Mouse (Mus musculus) cerebellum, adult 11-12 months (tissue): ENCODE measurements around the gene Gm21897.
"Not testable (repeated sequence)": the region's sequence is repeated elsewhere in the genome, so short reads cannot be mapped to it uniquely, and the experiment has no call there.

Experiments
- DNase-seq: peaks from one replicate; pipeline ENCODE4 v3.0.0; 2022

Gene Gm21897

DNA sequence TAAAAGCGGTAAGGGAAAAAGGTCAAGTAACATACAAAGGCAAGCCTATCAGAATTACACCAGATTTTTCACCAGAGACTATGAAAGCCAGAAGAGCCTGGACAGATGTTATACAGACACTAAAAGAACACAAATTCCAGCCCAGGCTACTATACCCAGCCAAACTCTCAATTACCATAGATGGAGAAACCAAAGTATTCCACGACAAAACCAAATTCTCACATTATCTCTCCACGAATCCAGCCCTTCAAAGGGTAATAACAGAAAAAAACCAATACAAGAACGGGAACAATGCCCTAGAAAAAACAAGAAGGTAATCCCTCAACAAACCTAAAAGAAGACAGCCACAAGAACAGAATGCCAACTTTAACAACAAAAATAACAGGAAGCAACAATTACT lies at the start of gene Gm21897:
Gene Gm21897 (plus strand): TSS at position 301 of the 400 bp plus-strand sequence.
- not testable (repeated sequence) for DNase-seq

- no peak for DNase-seq
These were observed 45.0 kb upstream of the Gm21897 start for GRCm38 (mm10) chr16:15272291-15272690.

- DNase-seq: no peak
These were observed 39.8 kb upstream of the Gm21897 start for GRCm38 (mm10) chr16:15277461-15277860.

DNA sequence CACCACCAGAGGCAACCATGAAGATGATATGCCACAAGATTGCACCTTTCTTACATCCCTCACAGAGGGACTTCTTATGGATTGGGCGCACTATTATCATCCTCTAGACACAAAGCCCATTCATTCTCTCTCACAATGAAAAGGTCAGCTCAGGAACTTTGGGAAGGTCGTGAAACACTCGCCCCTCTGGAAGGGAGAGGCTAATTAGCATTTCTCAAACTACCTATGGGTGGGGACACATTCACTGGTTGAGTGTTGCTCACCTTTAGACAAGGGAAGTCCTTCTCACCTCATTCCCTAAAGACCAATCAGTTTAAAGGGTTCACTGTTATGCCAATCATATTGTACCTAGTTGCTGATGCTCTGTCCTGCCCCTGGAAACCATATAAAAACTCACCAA lies 24.2 kb upstream of the Gm21897 start:
- no peak for DNase-seq

GRCm38 (mm10) chr16:15294289-15294688 lies 23.0 kb upstream of the Gm21897 start:
- no peak for DNase-seq

- DNase-seq: no peak
These were observed 22.2 kb upstream of the Gm21897 start for GRCm38 (mm10) chr16:15294911-15295659.

DNA sequence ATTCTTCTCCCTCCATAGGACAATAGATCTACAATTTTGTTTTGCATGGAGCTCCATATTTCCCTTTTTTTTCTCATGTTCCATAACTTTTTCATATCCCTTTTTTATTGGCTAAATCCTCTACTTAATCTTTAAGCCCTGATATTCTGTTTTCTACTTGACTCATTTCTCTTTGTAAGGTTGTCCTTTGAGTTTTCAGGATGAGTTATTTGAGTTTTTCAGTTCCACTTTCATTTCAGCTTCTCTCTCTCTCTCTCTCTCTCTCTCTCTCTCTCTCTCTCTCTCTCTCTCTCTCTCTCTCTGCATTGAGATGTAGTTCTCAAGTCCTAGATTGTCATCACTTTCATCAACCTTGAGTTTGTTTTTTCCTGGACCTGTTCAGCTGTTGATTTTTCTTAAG lies 17.3 kb downstream of the Gm21897 start:
- DNase-seq: no peak

GRCm38 (mm10) chr16:15339051-15339450 lies 21.8 kb downstream of the Gm21897 start:
- DNase-seq: no peak

GRCm38 (mm10) chr16:15346045-15346444 lies 28.8 kb downstream of the Gm21897 start:
- no peak for DNase-seq

GRCm38 (mm10) chr16:15349381-15349780 lies 32.1 kb downstream of the Gm21897 start:
- DNase-seq: no peak

DNA sequence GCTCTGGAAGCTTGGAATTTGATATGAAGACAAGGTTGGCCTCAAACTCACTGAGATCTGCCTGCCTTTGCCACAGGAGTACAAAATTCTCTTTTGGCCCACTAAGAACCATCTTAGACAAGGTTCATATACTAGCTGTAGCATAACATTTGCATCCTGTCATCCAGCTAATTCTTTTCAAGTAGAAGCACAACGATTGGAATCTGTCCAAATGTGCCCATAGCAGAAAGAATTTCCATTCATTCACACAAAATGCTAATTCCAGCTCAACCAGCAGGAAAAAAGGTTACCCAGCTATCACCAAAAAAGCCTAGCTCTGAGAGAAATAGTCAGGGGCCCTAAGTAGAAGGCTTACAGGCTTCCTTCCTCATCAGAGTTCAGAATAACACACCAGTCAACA lies 34.0 kb downstream of the Gm21897 start:
- DNase-seq: no peak

DNA sequence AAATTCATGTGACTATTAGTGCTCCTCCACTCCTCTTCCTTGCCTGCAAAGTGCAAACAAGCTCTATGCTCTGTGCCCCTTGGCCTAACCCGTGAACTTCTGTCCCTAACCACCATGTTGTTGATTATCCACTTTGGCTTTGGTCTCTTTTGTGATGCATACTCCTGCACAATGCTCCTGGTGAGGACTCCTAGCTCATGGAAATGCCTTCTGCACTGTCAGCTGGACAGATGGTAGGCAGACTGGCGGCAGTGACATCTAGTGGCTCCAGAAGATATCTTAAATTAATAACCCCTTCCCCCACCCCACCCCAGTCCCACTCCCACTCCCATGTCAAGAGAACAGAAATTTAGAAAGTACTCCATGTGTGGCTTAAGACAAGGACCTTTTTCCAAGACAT lies 35.1 kb downstream of the Gm21897 start:
- no peak for DNase-seq

DNA sequence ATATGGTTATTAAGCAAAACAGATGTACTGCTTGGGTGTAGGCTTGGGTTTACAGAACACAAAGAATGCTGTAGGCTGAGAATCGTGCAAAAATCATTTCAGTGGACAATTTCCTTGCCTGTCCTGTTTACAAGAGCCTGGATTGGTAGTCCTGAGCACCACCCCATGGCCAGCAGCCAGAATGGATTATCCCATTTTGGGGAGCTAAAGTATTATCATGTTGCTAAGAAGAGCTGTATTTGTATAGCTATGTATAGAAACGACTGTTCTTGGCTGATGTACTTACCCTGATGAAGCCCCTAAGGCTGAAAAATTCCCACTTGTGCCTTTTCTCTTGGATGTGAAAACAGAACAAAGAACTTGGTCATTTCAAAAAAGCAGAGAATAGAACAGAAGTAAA lies 37.6 kb downstream of the Gm21897 start:
- DNase-seq: no peak

- no peak for DNase-seq
These were observed 38.1 kb downstream of the Gm21897 start for GRCm38 (mm10) chr16:15355339-15355738.

- DNase-seq: no peak
These were observed 40.5 kb downstream of the Gm21897 start for GRCm38 (mm10) chr16:15357766-15358165.

DNA sequence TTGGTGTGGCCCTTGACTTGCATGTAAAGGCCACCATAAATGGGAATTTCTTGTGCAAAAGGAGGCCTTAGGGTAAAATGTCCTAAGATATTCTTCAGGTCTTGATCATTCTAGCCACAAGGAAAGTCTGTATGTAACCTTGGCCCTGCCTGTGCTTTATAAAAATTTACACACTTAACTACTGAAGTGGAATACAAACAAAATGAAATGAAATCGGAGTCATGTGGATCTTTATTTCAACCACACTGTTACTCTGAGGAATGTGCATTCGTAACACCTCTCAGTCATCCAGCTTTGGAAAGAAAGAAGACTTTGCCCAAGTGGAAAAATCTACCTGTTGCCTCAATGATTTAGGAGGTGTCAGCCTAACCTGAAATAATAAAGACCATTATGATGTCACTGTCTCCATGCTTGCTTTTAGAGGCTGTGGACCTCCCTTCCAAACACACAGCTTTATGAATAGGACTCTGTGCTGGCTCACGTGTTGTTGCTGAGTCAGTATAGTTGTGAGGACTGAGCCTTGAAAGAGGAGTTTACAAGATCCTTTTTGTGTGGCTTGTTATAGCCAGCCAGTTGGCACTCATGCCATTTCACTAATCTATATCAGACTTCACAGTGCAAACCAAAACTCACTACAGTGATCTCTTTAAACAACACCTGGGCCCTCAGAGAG lies 42.0 kb downstream of the Gm21897 start:
- no peak for DNase-seq

- DNase-seq: no peak
These were observed 43.6 kb downstream of the Gm21897 start for GRCm38 (mm10) chr16:15360825-15361224.
